Mouse (Mus musculus) intestine, embryonic 15.5 days (tissue): ENCODE measurements around the gene Ak8. TPM values are rescaled to one million over a fixed set of nuclear protein-coding genes. Genes with fewer than 3 reads are reported as not detected.

Source experiments
- ATAC-seq: fragments of 200-750 bp; cut with Nextera tagmentation; 2 replicates; pipeline ENCODE4 v1.8.0; 2017; ENCODE audit warnings: moderate TSS enrichment, moderate library complexity
- H3K27ac ChIP-seq: fragments of 300-500 bp; sonication (generic); 2 replicates; pipeline ENCODE4 v1.5.1; 2015; ENCODE audit warnings: mild to moderate bottlenecking, inconsistent platforms
- H3K27me3 ChIP-seq: fragments of 300-500 bp; sonication (generic); replicated peaks from 2 replicates; pipeline ENCODE4 v1.6.1; 2015; ENCODE audit warnings: inconsistent platforms
- H3K36me3 ChIP-seq: fragments of 300-500 bp; sonication (generic); 2 replicates; pipeline ENCODE4 v1.6.1; 2015; ENCODE audit warnings: inconsistent platforms
- H3K4me1 ChIP-seq: fragments of 300-500 bp; sonication (generic); replicated peaks from 2 replicates; pipeline ENCODE4 v1.6.1; 2015; ENCODE audit warnings: inconsistent platforms
- H3K4me2 ChIP-seq: fragments of 300-500 bp; sonication (generic); replicated peaks from 2 replicates; pipeline ENCODE4 v1.6.1; 2015; ENCODE audit warnings: mild to moderate bottlenecking, inconsistent platforms
- H3K4me3 ChIP-seq: fragments of 300-500 bp; sonication (generic); replicated peaks from 2 replicates; pipeline ENCODE4 v1.5.1; 2015; ENCODE audit warnings: inconsistent platforms
- H3K9ac ChIP-seq: fragments of 300-500 bp; sonication (generic); 2 replicates; pipeline ENCODE4 v1.6.1; 2015; ENCODE audit warnings: inconsistent platforms
- H3K9me3 ChIP-seq: fragments of 300-500 bp; sonication (generic); 2 replicates; pipeline ENCODE4 v1.6.1; 2016; ENCODE audit warnings: inconsistent platforms
- WGBS: fragments of 180-500 bp; shearing (Covaris S2); methylation state at CpG from one replicate; pipeline ENCODE4 v1.1.7; 2015; 5-methylcytosine and 5-hydroxymethylcytosine counted together
- polyA plus RNA-seq: library from polyadenylated mRNA; unstranded; fragments of >200 nt; fragmentation: Nextera tagmentation; extraction: Ambion mirVana; gene quantifications from 2 replicates; pipeline ENCODE4 v1.2.1, GENCODE M21; 2015

Ak8 gene
- polyA plus RNA-seq, 1 experiment from 2014 or later, result 0.44 TPM

DNA sequence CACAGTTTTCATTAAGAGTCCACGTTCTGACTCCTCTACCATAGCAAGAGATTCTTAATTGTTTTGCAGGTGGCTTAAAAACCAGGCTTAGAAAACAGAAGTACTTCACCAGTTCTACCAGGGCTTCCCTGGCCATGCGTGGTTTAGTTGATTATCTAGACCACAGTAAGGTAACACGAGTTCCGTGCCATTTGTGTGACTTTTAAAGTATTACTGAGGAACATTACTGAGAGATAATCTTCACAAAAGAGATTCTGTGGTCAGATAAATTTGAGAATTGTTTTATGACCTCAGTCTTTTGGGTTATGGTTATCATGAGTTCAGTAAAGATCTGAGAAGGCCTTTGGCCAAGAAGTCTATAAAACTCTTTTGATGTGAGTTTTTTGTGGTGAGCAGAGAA is 159.3 kb downstream of the Ak8 start:
- no peak overlapping the region for H3K4me2 ChIP-seq
- H3K9me3 ChIP-seq, result no peaks in the 10 kb centered on the region
- no peak overlapping the region for H3K9ac ChIP-seq
- H3K27me3 ChIP-seq, result no peaks in the 10 kb centered on the region
- H3K4me1 ChIP-seq, result no peaks in the 10 kb centered on the region
- H3K4me3 ChIP-seq, result no peak overlapping the region
- no peak overlapping the region for H3K27ac ChIP-seq
- 73% methylated on average over 4 of the region's 4 CpGs for WGBS
- H3K36me3 ChIP-seq, result peaks cover 31% of the 10 kb centered on the region
- no peak for ATAC-seq

DNA sequence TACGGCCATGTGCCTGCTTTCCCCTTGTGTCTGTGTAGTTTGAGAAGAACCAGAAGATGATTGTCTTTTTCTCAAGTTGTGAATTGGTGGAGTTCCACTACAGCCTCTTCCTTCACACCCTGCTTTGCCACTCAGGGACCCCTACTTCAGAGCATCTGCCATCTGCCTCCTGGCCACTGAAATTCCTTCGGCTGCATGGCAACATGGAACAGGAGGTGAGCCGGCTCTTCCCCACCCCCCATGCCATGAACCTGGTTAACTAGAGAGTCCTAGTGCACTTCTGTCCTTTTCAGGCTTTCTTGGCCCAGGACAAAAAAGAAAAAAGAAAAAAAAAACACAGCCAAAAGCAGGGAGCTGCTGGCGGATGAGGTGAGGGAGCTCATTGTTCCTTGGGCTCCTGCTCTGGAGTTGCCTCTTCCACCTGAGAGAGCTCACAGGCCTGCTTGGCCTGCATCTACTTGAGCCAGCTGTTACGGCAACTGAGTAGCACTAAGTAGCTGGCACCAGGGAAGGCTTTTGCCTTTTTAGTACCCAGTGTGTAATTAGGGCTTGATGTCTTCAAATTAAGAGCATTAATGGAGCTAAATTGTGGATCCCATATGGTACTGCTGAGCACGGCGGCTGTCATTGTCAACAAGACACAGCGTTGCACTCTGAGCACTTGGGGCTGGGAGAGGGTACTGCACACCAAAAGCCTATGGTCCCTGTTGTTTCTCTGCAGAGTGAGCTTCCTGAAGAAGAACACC is 160.9 kb downstream of the Ak8 start:
- Histone ChIP-seq H3K4me3 (no peak overlapping the region), H3K9me3 (no peaks in the 10 kb centered on the region), H3K27ac (no peak overlapping the region), H3K36me3 (peaks cover 32% of the 10 kb centered on the region), H3K27me3 (no peaks in the 10 kb centered on the region), H3K9ac (no peak overlapping the region), H3K4me2 (no peak overlapping the region), H3K4me1 (no peaks in the 10 kb centered on the region)
- WGBS, result 95% methylated on average over 8 of the region's 8 CpGs
- ATAC-seq, result no peak

Other genes with a start within 250 kb of the Ak8 start
- gene 1700007K13Rik, start 233.8 kb upstream of the Ak8 start, polyA plus RNA-seq, result not detected in 2 replicates
- gene Mrps2, start 232.1 kb upstream of the Ak8 start, polyA plus RNA-seq, result 62.4 and 66.0 TPM in 2 replicates
- gene Gbgt1, start 203.3 kb upstream of the Ak8 start, polyA plus RNA-seq, result 3.7 and 4.0 TPM in 2 replicates
- 11.8 and 11.9 TPM in 2 replicates for gene Gm10134, start 194.1 kb upstream of the Ak8 start, polyA plus RNA-seq
- 27.9 and 28.3 TPM in 2 replicates for gene Ralgds, start 187.0 kb upstream of the Ak8 start, polyA plus RNA-seq
- gene Cel, start 136.8 kb upstream of the Ak8 start, polyA plus RNA-seq, result 159 and 428 TPM in 2 replicates
- 31.8 and 33.8 TPM in 2 replicates for gene Gtf3c5, start 116.4 kb upstream of the Ak8 start, polyA plus RNA-seq
- gene Gfi1b, start 78.2 kb upstream of the Ak8 start, polyA plus RNA-seq, result 1.1 and 1.5 TPM in 2 replicates
- gene Tsc1, start 58.9 kb upstream of the Ak8 start, polyA plus RNA-seq, result 16.2 and 16.6 TPM in 2 replicates
- 1.0 and 1.2 TPM in 2 replicates for gene Spaca9, start 437 bp upstream of the Ak8 start, polyA plus RNA-seq
- gene Gtf3c4, start 140.2 kb downstream of the Ak8 start, polyA plus RNA-seq, result 10.4 and 10.9 TPM in 2 replicates
- 12.1 and 13.6 TPM in 2 replicates for gene Ddx31, start 140.2 kb downstream of the Ak8 start, polyA plus RNA-seq
- gene Barhl1, start 216.5 kb downstream of the Ak8 start, polyA plus RNA-seq, result 0.06 TPM in 1 of 2 replicates, not detected in the other